Mouse (Mus musculus) megakaryocyte, adult 5-6 weeks (primary cell): ENCODE measurements around the gene Ikzf2. TPM values are rescaled to one million over a fixed set of nuclear protein-coding genes. Genes with fewer than 3 reads are reported as not detected.

Experiments
- ATAC-seq: 2 replicates; pipeline ENCODE4 v1.8.0; 2016; ENCODE audit warnings: mild to moderate bottlenecking, inconsistent platforms; ENCODE audit not compliant: poor library complexity, severe bottlenecking
- total RNA-seq, 2 experiments: library from RNA; stranded (forward) in 1 of 2; stranded (reverse) in 1 of 2; fragments of 153-499, 151-499 nt in 1 of 2; fragments of 221-1000, 200-1000 nt in 1 of 2; gene quantifications; 2 replicates each; pipeline versions ENCODE4 v1.2.3 to v1.2.4; 2015 to 2017

Ikzf2 gene
- total RNA-seq (2015) (6.7 and 10.8 TPM in 2 replicates), total RNA-seq (2017) (6.8 and 8.8 TPM in 2 replicates)

GRCm38 (mm10) chr1:69687076-69687991, at the start of gene Ikzf2:
Gene Ikzf2, minus strand, starts transcription at chr1:69687245.
- peak; percentile 67 for ATAC-seq

- no peak for ATAC-seq
These were observed 42.7 kb upstream of the Ikzf2 start for GRCm38 (mm10) chr1:69729729-69730128.

- ATAC-seq = no peak
These were observed 42.1 kb upstream of the Ikzf2 start for GRCm38 (mm10) chr1:69729031-69729679.

GRCm38 (mm10) chr1:69727968-69728367, 40.9 kb upstream of the Ikzf2 start:
- no peak for ATAC-seq

GRCm38 (mm10) chr1:69717107-69717506, 30.1 kb upstream of the Ikzf2 start:
- ATAC-seq = no peak

- ATAC-seq = no peak
These were observed 21.5 kb upstream of the Ikzf2 start for GRCm38 (mm10) chr1:69708571-69708970.

- no peak for ATAC-seq
These were observed 16.6 kb upstream of the Ikzf2 start for GRCm38 (mm10) chr1:69703506-69704156.

GRCm38 (mm10) chr1:69691946-69692345, 4.9 kb upstream of the Ikzf2 start:
- no peak for ATAC-seq

- ATAC-seq = peak; percentile 75
These were observed 1.9 kb upstream of the Ikzf2 start for GRCm38 (mm10) chr1:69688961-69689360.

- no peak for ATAC-seq
These were observed 1.1 kb upstream of the Ikzf2 start for GRCm38 (mm10) chr1:69688118-69688517.

- ATAC-seq = no peak
These were observed 337 bp downstream of the Ikzf2 start for GRCm38 (mm10) chr1:69686741-69687075.

GRCm38 (mm10) chr1:69685890-69686490, 1.1 kb downstream of the Ikzf2 start:
- no peak for ATAC-seq

- ATAC-seq = no peak
These were observed 1.8 kb downstream of the Ikzf2 start for GRCm38 (mm10) chr1:69685049-69685889.

- ATAC-seq = no peak
These were observed 2.6 kb downstream of the Ikzf2 start for GRCm38 (mm10) chr1:69684280-69685040.

- no peak for ATAC-seq
These were observed 3.2 kb downstream of the Ikzf2 start for GRCm38 (mm10) chr1:69683851-69684250.

- ATAC-seq = 0 out of 2 replicates have a peak, but pooled peaks have one; percentile 12
These were observed 4.0 kb downstream of the Ikzf2 start for GRCm38 (mm10) chr1:69683058-69683457.

GRCm38 (mm10) chr1:69682261-69682660, 4.8 kb downstream of the Ikzf2 start:
- no peak for ATAC-seq

GRCm38 (mm10) chr1:69681003-69681402, 6.0 kb downstream of the Ikzf2 start:
- ATAC-seq = 0 out of 2 replicates have a peak, but pooled peaks have one; percentile 17

- no peak for ATAC-seq
These were observed 6.5 kb downstream of the Ikzf2 start for GRCm38 (mm10) chr1:69680501-69680900.
